Mouse (Mus musculus) ES-E14 (cell line): ENCODE data around the gene Efna4.

Experiments
- ZC3H11A ChIP-seq: IDR thresholded peaks from 2 replicates; pipeline ENCODE4 v1.6.1; 2012; ENCODE audit warnings: low read depth, mild to moderate bottlenecking, inconsistent platforms, low read length, borderline replicate concordance
- ZNF384 ChIP-seq: IDR thresholded peaks from 2 replicates; pipeline ENCODE4 v1.6.1; 2012; ENCODE audit warnings: low read depth, low read length, inconsistent platforms

DNA sequence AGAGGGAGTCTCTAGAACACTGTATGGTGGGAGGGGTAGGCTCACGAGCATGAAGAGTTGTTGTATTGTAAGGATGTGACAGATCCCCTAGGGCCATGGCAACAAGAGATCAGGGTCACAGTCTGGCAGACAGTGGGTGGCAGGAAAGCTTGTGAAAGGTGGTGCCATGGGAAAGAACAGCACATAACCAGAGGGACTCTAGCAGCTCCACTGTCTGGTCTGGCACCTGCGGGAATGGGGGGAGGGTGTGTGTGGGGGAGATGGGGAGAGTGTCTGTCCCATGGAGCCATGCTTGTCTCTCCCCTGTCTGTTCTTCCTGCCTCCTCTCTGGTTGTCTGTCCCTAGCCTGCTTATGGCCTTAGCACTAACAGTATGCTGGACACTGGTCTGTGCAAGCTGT is 52.3 kb downstream of the Efna4 start:
- TF ChIP-seq ZC3H11A = no peak
- no peak for TF ChIP-seq ZNF384
